Mouse (Mus musculus) embryonic facial prominence, embryonic 15.5 days (tissue): Measurements from ENCODE around the gene Immp2l. TPM values are rescaled to one million over a fixed set of nuclear protein-coding genes. Genes with fewer than 3 reads are reported as not detected.

ENCODE experiments used
- ATAC-seq: fragments of 200-750 bp; cut with Nextera tagmentation; 2 replicates; pipeline ENCODE4 v1.8.0; 2017; ENCODE audit warnings: low read depth, moderate TSS enrichment; ENCODE audit not compliant: insufficient number of reproducible peaks, low FRiP score, low TSS enrichment
- H3K27ac ChIP-seq: fragments of 300-500 bp; sonication (generic); replicated peaks from 2 replicates; pipeline ENCODE4 v1.5.1; 2015; ENCODE audit warnings: mild to moderate bottlenecking, inconsistent platforms
- H3K27me3 ChIP-seq: fragments of 300-500 bp; sonication (generic); 2 replicates; pipeline ENCODE4 v1.6.1; 2015; ENCODE audit warnings: inconsistent platforms
- H3K36me3 ChIP-seq: fragments of 300-500 bp; sonication (generic); 2 replicates; pipeline ENCODE4 v1.6.1; 2015; ENCODE audit warnings: mild to moderate bottlenecking, inconsistent platforms
- H3K4me1 ChIP-seq: fragments of 300-500 bp; sonication (generic); 2 replicates; pipeline ENCODE4 v1.6.1; 2015; ENCODE audit warnings: inconsistent platforms
- H3K4me2 ChIP-seq: fragments of 300-500 bp; sonication (generic); replicated peaks from 2 replicates; pipeline ENCODE4 v1.6.1; 2015; ENCODE audit warnings: mild to moderate bottlenecking, inconsistent platforms
- H3K4me3 ChIP-seq: fragments of 300-500 bp; sonication (generic); replicated peaks from 2 replicates; pipeline ENCODE4 v1.5.1; 2015; ENCODE audit warnings: mild to moderate bottlenecking, inconsistent platforms
- H3K9ac ChIP-seq: fragments of 300-500 bp; sonication (generic); 2 replicates; pipeline ENCODE4 v1.6.1; 2015; ENCODE audit warnings: inconsistent platforms
- H3K9me3 ChIP-seq: fragments of 300-500 bp; sonication (generic); replicated peaks from 2 replicates; pipeline ENCODE4 v1.6.1; 2016; ENCODE audit warnings: inconsistent platforms
- WGBS: fragments of 180-500 bp; shearing (Covaris S2); methylation state at CpG from one replicate; pipeline ENCODE4 v1.1.7; 2015; 5-methylcytosine and 5-hydroxymethylcytosine counted together
- polyA plus RNA-seq: library from polyadenylated mRNA; unstranded; fragments of >200 nt; fragmentation: Nextera tagmentation; extraction: Ambion mirVana; gene quantifications from 2 replicates; pipeline ENCODE4 v1.2.1, GENCODE M21; 2015

The Immp2l gene
- polyA plus RNA-seq, 1 experiment from 2014 or later: 11.2 TPM

- no peaks in the 10 kb centered on the region for H3K4me1 ChIP-seq
- no peak overlapping the region for H3K9ac ChIP-seq
- no peak overlapping the region for H3K4me2 ChIP-seq
- H3K9me3 ChIP-seq: no peaks in the 10 kb centered on the region
- ATAC-seq: no peak
- no peak overlapping the region for H3K4me3 ChIP-seq
- no peaks in the 10 kb centered on the region for H3K27me3 ChIP-seq
- 48% methylated on average over 3 of the region's 3 CpGs for WGBS
- no peaks in the 10 kb centered on the region for H3K36me3 ChIP-seq
- H3K27ac ChIP-seq: no peak overlapping the region
Measured at GRCm38 (mm10) chr12:41356040-41356439, 332.1 kb downstream of the Immp2l start.

DNA sequence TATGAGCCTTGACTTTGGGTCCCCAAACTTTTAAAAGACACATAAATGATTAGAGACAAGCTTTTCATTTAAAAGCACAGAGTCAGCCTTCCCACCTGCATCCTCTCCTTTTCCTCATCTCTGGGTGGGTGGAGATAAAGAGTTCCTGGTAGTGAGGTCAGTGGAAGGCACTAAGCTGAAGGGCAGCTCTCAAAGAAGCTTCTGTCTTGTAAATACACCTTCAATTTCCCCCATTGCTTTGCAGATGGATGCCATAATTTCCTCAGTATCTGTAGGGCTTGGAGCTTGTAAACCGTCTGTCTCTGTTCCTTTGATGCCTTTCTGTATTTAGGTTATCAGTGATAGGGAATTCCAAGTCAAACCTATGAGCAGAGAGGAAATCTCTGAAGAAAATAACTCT is 362.8 kb downstream of the Immp2l start:
- no peak overlapping the region for H3K9ac ChIP-seq
- 89% methylated on average over 1 of the region's 1 CpGs for WGBS
- H3K4me2 ChIP-seq: no peak overlapping the region
- H3K4me3 ChIP-seq: no peak overlapping the region
- no peak overlapping the region for H3K27ac ChIP-seq
- H3K36me3 ChIP-seq: no peaks in the 10 kb centered on the region
- H3K9me3 ChIP-seq: no peaks in the 10 kb centered on the region
- no peak for ATAC-seq
- H3K27me3 ChIP-seq: no peaks in the 10 kb centered on the region
- no peaks in the 10 kb centered on the region for H3K4me1 ChIP-seq

- no peaks in the 10 kb centered on the region for H3K4me1 ChIP-seq
- H3K9me3 ChIP-seq: no peaks in the 10 kb centered on the region
- H3K36me3 ChIP-seq: no peaks in the 10 kb centered on the region
- H3K27ac ChIP-seq: no peak overlapping the region
- ATAC-seq: no peak
- H3K4me3 ChIP-seq: no peak overlapping the region
- H3K9ac ChIP-seq: no peak overlapping the region
- no peaks in the 10 kb centered on the region for H3K27me3 ChIP-seq
- H3K4me2 ChIP-seq: no peak overlapping the region
Measured at GRCm38 (mm10) chr12:41394231-41394630, 370.3 kb downstream of the Immp2l start.

- Histone ChIP-seq H3K27ac (no peak overlapping the region), H3K4me2 (no peak overlapping the region), H3K27me3 (no peaks in the 10 kb centered on the region), H3K36me3 (no peaks in the 10 kb centered on the region), H3K9ac (no peak overlapping the region), H3K9me3 (no peaks in the 10 kb centered on the region), H3K4me1 (no peaks in the 10 kb centered on the region), H3K4me3 (no peak overlapping the region)
- no peak for ATAC-seq
- 90% methylated on average over 1 of the region's 1 CpGs for WGBS
Measured at GRCm38 (mm10) chr12:41401136-41401535, 377.2 kb downstream of the Immp2l start.

DNA sequence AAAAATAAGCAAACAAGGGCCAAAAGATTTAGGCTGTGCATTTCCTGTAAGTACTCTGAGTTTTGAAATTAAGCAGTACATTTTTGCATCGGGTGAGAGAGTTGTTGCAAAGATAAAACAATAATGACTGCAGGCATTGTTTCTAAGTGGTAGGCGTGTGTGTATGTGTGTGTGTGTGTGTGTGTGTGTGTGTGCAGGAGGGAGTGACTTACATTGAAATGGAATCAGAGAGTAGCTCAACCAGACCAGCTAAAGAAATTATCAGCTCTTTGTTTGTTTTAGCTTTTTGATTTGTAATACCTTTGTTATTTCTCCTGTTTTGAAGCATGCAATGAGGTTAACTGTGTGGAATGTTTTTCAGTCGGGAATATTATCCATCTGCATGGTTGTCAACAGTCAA is 378.0 kb downstream of the Immp2l start:
- WGBS: 41% methylated on average over 3 of the region's 3 CpGs
- no peak for ATAC-seq

GRCm38 (mm10) chr12:41409431-41409830 is 385.5 kb downstream of the Immp2l start:
- no peaks in the 10 kb centered on the region for H3K4me1 ChIP-seq
- H3K4me2 ChIP-seq: no peak overlapping the region
- H3K4me3 ChIP-seq: no peak overlapping the region
- no peaks in the 10 kb centered on the region for H3K9me3 ChIP-seq
- WGBS: 46% methylated on average over 3 of the region's 3 CpGs
- H3K27me3 ChIP-seq: no peaks in the 10 kb centered on the region
- no peaks in the 10 kb centered on the region for H3K36me3 ChIP-seq
- no peak overlapping the region for H3K27ac ChIP-seq
- no peak overlapping the region for H3K9ac ChIP-seq
- no peak for ATAC-seq

More for the DNA sequence above, 378.0 kb downstream of the Immp2l start:
- no peak overlapping the region for H3K4me2 ChIP-seq
- no peaks in the 10 kb centered on the region for H3K9me3 ChIP-seq
- no peaks in the 10 kb centered on the region for H3K4me1 ChIP-seq
- H3K36me3 ChIP-seq: no peaks in the 10 kb centered on the region
- no peak overlapping the region for H3K9ac ChIP-seq
- H3K4me3 ChIP-seq: no peak overlapping the region
- no peak overlapping the region for H3K27ac ChIP-seq
- H3K27me3 ChIP-seq: no peaks in the 10 kb centered on the region

- Histone ChIP-seq H3K27me3 (no peaks in the 10 kb centered on the region), H3K9me3 (no peaks in the 10 kb centered on the region), H3K9ac (no peak overlapping the region), H3K4me3 (no peak overlapping the region), H3K36me3 (no peaks in the 10 kb centered on the region), H3K4me1 (no peaks in the 10 kb centered on the region), H3K27ac (no peak overlapping the region), H3K4me2 (no peak overlapping the region)
- ATAC-seq: no peak
Measured at GRCm38 (mm10) chr12:41416635-41417034, 392.7 kb downstream of the Immp2l start.

DNA sequence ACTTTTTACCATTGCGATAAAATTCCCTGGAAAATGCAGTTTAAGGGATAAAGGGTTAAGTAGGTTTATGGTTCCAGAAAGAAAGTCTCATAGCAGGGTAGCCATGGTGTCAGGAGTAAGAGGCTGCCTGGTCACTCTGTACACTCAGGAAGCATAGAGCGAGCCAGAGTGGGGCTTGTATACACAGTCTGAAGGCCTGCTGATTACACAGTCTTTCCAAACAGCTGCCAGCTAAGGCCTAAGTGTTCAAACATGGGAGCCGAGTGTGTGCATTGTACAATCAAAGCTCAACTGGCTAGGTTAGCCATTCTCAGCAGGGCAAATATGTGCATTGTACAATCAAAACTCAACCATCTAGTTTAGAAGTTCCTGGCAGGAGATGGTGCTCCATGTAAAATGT is 393.2 kb downstream of the Immp2l start:
- Histone ChIP-seq H3K27ac (no peak overlapping the region), H3K4me1 (no peaks in the 10 kb centered on the region), H3K36me3 (no peaks in the 10 kb centered on the region), H3K9ac (no peak overlapping the region), H3K4me2 (no peak overlapping the region), H3K4me3 (no peak overlapping the region), H3K27me3 (no peaks in the 10 kb centered on the region), H3K9me3 (no peaks in the 10 kb centered on the region)
- no peak for ATAC-seq
- WGBS: 72% methylated on average over 3 of the region's 3 CpGs

- ATAC-seq: no peak
- H3K4me3 ChIP-seq: no peak overlapping the region
- WGBS: 87% methylated on average over 4 of the region's 4 CpGs
- no peaks in the 10 kb centered on the region for H3K9me3 ChIP-seq
- no peaks in the 10 kb centered on the region for H3K36me3 ChIP-seq
- no peaks in the 10 kb centered on the region for H3K4me1 ChIP-seq
- no peak overlapping the region for H3K4me2 ChIP-seq
- no peaks in the 10 kb centered on the region for H3K27me3 ChIP-seq
- no peak overlapping the region for H3K9ac ChIP-seq
- no peak overlapping the region for H3K27ac ChIP-seq
Measured at GRCm38 (mm10) chr12:41417961-41418360, 394.1 kb downstream of the Immp2l start.

DNA sequence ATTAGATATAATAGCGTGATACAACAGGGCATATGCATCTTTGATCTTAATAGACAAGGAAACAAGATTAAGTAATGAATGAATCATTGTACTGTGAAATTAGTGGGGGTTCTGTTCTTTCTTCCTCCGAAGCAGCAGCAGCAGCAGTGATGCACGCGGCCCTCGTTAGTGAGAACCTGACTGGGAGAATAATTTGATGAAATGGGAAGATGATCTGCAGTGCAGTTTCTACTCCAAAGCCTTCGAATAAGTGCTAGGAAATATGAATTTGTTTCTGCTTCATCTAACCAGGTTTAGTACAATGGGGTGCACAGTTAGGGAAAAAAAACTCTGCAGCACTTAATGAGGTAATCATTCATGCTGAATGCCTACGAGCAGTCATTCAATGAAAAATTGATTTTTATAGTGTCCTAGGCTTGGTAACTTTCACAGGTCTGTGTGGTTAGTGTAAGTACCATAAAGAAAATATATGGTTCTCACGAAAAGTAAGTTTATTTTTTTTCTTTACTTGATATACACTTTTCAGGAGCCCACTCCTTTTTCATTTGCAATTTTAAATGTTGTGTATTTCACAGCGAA is 401.3 kb downstream of the Immp2l start:
- no peak overlapping the region for H3K4me3 ChIP-seq
- H3K4me1 ChIP-seq: no peaks in the 10 kb centered on the region
- H3K27ac ChIP-seq: no peak overlapping the region
- 58% methylated on average over 9 of the region's 9 CpGs for WGBS
- no peaks in the 10 kb centered on the region for H3K36me3 ChIP-seq
- no peaks in the 10 kb centered on the region for H3K9me3 ChIP-seq
- no peaks in the 10 kb centered on the region for H3K27me3 ChIP-seq
- H3K4me2 ChIP-seq: no peak overlapping the region
- no peak overlapping the region for H3K9ac ChIP-seq
- no peak for ATAC-seq

GRCm38 (mm10) chr12:41427464-41427863 is 403.6 kb downstream of the Immp2l start:
- 55% methylated on average over 5 of the region's 5 CpGs for WGBS
- Histone ChIP-seq H3K4me2 (no peak overlapping the region), H3K36me3 (no peaks in the 10 kb centered on the region), H3K27ac (no peak overlapping the region), H3K4me3 (no peak overlapping the region), H3K9me3 (no peaks in the 10 kb centered on the region), H3K27me3 (no peaks in the 10 kb centered on the region), H3K9ac (no peak overlapping the region), H3K4me1 (no peaks in the 10 kb centered on the region)
- no peak for ATAC-seq

DNA sequence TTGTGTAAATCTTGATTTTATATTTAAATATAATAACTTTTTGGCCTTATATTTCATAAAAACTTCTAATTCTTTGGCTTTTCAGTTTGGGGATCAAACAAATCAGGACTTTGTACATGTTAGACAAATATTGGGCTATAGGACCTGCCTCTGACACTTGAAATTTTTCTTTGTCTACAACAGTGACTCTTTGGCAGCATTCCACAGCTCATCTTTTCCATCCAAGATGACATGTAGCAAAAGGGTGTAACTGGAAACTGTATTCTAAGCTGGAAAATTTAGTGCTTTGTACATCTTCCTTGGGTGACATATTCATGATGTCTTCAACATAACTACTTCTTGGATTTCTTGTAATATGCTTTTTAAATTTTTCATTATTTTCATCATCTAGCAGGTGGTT is 404.9 kb downstream of the Immp2l start:
- no peaks in the 10 kb centered on the region for H3K9me3 ChIP-seq
- H3K9ac ChIP-seq: no peak overlapping the region
- no peak overlapping the region for H3K4me2 ChIP-seq
- H3K27ac ChIP-seq: no peak overlapping the region
- no peak for ATAC-seq
- H3K4me1 ChIP-seq: no peaks in the 10 kb centered on the region
- H3K4me3 ChIP-seq: no peak overlapping the region
- H3K36me3 ChIP-seq: no peaks in the 10 kb centered on the region
- no peaks in the 10 kb centered on the region for H3K27me3 ChIP-seq
